Mouse (Mus musculus) heart, embryonic 14.5 days (tissue): ENCODE data around the gene Fnbp1. TPM values are rescaled to one million over a fixed set of nuclear protein-coding genes. Genes with fewer than 3 reads are reported as not detected.
A peak's percentile ranks its signal among the peaks of the same experiment; 100 is the strongest.

Source experiments
- ATAC-seq: fragments of 200-750 bp; cut with Nextera tagmentation; 2 replicates; pipeline ENCODE4 v1.8.0; 2017; ENCODE audit warnings: low read depth, moderate TSS enrichment; ENCODE audit not compliant: insufficient number of reproducible peaks, insufficient read depth, low FRiP score
- H3K27ac ChIP-seq, 2 experiments: fragments of 200-500 bp in 1 of 2; fragments of 300-500 bp in 1 of 2; sonication (generic) in 1 of 2; replicated peaks in 1 of 2; 2 replicates each; pipeline ENCODE4 v1.5.1; 2012 to 2014; ENCODE audit warnings: low read depth in 2 of 2, low read length in 2 of 2, control low read depth in 1 of 2, mild to moderate bottlenecking in 1 of 2, mixed read lengths in 1 of 2; ENCODE audit not compliant: control insufficient read depth in 1 of 2, insufficient read depth in 1 of 2
- H3K27me3 ChIP-seq: fragments of 300-500 bp; sonication (generic); 2 replicates; pipeline ENCODE4 v1.6.1; 2014; ENCODE audit warnings: mild to moderate bottlenecking, low read length, control low read depth; ENCODE audit not compliant: control insufficient read depth, insufficient read depth
- H3K36me3 ChIP-seq: fragments of 300-500 bp; sonication (generic); 2 replicates; pipeline ENCODE4 v1.6.1; 2014; ENCODE audit warnings: mild to moderate bottlenecking, control low read depth, low read length, mixed read lengths; ENCODE audit not compliant: control insufficient read depth, insufficient read depth
- H3K4me1 ChIP-seq, 2 experiments: fragments of 200-500 bp in 1 of 2; fragments of 300-500 bp in 1 of 2; sonication (generic) in 1 of 2; 2 replicates each; pipeline ENCODE4 v1.6.1; 2012 to 2014; ENCODE audit warnings: low read length in 2 of 2, control low read depth in 1 of 2, mixed read lengths in 1 of 2; ENCODE audit not compliant: control insufficient read depth in 2 of 2, insufficient read depth in 2 of 2
- H3K4me2 ChIP-seq: fragments of 300-500 bp; sonication (generic); 2 replicates; pipeline ENCODE4 v1.6.1; 2014; ENCODE audit warnings: mild to moderate bottlenecking, low read length
- H3K4me3 ChIP-seq, 2 experiments: fragments of 200-500 bp in 1 of 2; fragments of 300-500 bp in 1 of 2; sonication (generic) in 1 of 2; 2 replicates each; pipeline ENCODE4 v1.5.1; 2012 to 2014; ENCODE audit warnings: low read length in 2 of 2, mild to moderate bottlenecking in 2 of 2, control low read depth in 1 of 2, low read depth in 1 of 2, moderate library complexity in 1 of 2; ENCODE audit not compliant: control insufficient read depth in 1 of 2, insufficient read depth in 1 of 2
- H3K9ac ChIP-seq: fragments of 300-500 bp; sonication (generic); 2 replicates; pipeline ENCODE4 v1.6.1; 2014; ENCODE audit warnings: mild to moderate bottlenecking, low read length
- H3K9me3 ChIP-seq: fragments of 300-500 bp; sonication (generic); 2 replicates; pipeline ENCODE4 v1.6.1; 2016; ENCODE audit warnings: low read length, control low read depth; ENCODE audit not compliant: control insufficient read depth
- WGBS: fragments of 180-500 bp; shearing (Covaris S2); extraction: QIAGEN DNeasy Blood & Tissue Kit; methylation state at CpG from one replicate; pipeline ENCODE4 v1.1.7; 2014; 5-methylcytosine and 5-hydroxymethylcytosine counted together
- polyA plus RNA-seq: library from polyadenylated mRNA; unstranded; fragments of >200 nt; fragmentation: Nextera tagmentation; extraction: Ambion mirVana; gene quantifications from 2 replicates; pipeline ENCODE4 v1.2.1, GENCODE M21; 2014

The Fnbp1 gene
- polyA plus RNA-seq, 1 experiment from 2014 or later: 19.4 TPM

DNA sequence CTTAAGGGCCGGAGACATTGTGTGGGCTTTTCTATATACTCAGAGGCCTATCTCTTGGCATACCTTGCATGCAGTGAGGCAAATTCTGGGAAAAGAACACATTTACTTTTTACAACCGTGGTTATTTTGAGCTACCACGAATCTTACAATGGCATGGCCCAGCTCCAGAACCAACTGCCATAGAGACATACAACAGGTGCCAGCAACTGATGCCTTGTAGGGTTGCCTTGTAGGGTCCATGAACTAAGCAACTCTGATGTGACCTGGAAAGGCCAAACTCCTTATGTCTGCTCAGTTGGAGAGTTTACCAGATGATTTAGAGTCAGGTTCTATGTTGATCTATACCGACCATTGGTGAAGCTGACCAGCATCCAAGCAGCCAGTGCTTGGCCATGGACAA is 147.0 kb downstream of the Fnbp1 start:
- Histone ChIP-seq H3K27me3 (no peaks in the 10 kb centered on the region), H3K4me2 (peak overlapping the region; percentile 72; the same call in 1 of the 2 replicates), H3K4me3 (no peak overlapping the region), H3K9ac (no peak overlapping the region), H3K36me3 (peaks cover 15% of the 10 kb centered on the region), H3K9me3 (no peaks in the 10 kb centered on the region), H3K4me1 (peaks cover 10 to 20% of the 10 kb centered on the region in 2 experiments), H3K27ac (peak overlapping the region; percentile 91 to 93)
- WGBS: 84% methylated on average over 4 of the region's 4 CpGs
- ATAC-seq: no peak

DNA sequence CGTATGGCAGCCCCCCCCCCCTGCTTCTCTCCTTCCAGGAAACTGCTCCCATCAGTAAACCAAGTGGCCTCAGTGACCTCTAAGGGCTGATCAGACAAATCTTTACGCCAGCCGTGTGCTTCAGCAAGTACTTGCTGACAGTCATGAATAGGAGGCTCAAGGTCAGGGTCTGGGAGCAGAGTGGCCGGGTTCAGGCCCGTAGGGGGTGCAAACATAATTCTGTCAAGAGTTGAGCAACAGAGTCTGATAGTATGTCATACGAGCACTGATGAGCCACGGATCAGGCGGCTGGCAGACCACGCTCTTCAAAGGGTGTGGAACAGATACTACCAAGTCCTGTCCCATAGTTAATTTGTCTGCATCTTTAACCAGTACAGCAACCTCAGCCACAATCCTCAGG is 151.6 kb downstream of the Fnbp1 start:
- Histone ChIP-seq H3K9ac (no peak overlapping the region), H3K4me2 (no peak overlapping the region), H3K27me3 (no peaks in the 10 kb centered on the region), H3K9me3 (no peaks in the 10 kb centered on the region), H3K4me1 (peaks cover 10 to 19% of the 10 kb centered on the region in 2 experiments), H3K27ac (no peak overlapping the region), H3K36me3 (0 out of 2 replicates have a peak, but pooled peaks cover 7% of the 10 kb centered on the region), H3K4me3 (no peak overlapping the region)
- no peak for ATAC-seq
- WGBS: 72% methylated on average over 9 of the region's 9 CpGs

DNA sequence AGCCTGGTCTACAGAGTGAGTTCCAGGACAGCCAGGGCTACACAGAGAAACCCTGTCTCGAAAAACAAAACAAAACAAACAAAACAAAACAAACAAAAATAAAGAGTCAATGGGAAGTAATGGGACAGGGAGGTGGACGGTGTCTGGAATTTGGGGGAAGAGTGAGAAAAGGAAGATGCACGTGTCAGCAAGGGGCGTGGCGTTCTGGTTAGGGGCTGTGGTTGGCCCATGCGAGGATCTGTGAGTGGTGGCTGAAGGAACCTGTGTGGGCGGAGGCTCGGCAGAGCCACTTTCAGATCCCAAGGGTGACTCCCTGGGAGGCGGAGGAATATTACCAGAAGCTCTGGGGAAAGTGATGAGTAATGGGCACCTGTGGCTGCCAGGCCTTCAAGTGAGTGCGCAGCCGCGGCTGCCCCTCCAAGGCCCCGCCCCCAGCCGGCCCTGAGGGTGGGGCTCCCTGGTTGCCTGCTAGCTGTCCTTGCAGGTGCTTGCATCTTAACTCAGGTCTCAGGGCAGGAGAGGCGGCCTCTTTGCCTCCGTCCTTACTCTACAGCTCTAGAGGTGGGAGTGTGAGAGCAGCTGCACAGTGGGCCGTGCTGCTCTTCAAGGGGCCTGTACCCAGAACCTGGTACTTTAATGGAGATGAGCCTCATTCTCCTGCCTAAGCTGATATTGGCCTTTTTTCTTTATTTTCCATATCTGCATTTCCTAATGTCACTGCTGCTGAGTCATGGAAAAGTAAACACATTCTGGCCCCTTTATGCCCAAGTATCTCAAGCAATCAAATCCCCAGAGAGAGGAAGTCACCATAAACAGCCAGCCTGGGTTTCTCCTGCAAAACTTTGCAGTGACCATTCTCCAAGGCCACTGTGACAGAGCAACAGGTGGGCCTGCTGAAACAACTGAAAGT is 156.4 kb downstream of the Fnbp1 start:
- WGBS: 30% methylated on average over 17 of the region's 17 CpGs
- peaks cover 14 to 32% of the 10 kb centered on the region in 2 experiments; a peak in 3 of 4 replicates for H3K4me1 ChIP-seq
- ATAC-seq: no peak
- H3K36me3 ChIP-seq: peaks cover 7% of the 10 kb centered on the region; the same call in 1 of the 2 replicates
- H3K27me3 ChIP-seq: no peaks in the 10 kb centered on the region
- no peak overlapping the region for H3K4me3 ChIP-seq
- H3K4me2 ChIP-seq: peak overlapping the region; percentile 36
- no peak overlapping the region for H3K9ac ChIP-seq
- H3K27ac ChIP-seq: 0 out of 4 replicates have a peak overlapping the region, but pooled peaks of 1 of the 2 experiments have one; percentile 2
- H3K9me3 ChIP-seq: no peaks in the 10 kb centered on the region

DNA sequence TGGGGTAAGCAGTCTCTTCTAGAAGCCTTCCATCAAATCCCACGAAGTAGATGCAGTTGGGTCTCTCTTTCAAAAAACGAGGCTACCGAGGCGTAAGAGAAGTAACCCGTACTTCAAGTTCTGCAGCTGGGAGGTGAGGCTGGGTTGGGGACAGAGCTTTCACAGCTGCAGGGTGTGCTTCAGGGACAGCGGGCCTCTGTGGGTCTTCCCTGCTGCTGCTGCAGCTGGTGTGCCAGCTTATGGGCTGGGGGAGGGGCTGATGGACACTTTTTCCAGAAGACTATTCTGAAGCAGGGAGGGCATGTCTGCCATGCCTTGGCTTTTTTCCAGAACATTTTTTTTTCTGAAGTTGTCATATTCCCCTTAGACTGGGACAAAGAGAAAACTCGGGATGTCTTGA is 158.8 kb downstream of the Fnbp1 start:
- 47% methylated on average over 7 of the region's 7 CpGs for WGBS
- H3K4me3 ChIP-seq: peak overlapping the region; percentile 75 to 92
- peaks cover 14 to 32% of the 10 kb centered on the region in 2 experiments; a peak in 3 of 4 replicates for H3K4me1 ChIP-seq
- H3K27me3 ChIP-seq: no peaks in the 10 kb centered on the region
- peak overlapping the region in 1 of 2 experiments; percentile 64; a peak in 1 of 4 replicates for H3K27ac ChIP-seq
- no peaks in the 10 kb centered on the region for H3K9me3 ChIP-seq
- peaks cover 21% of the 10 kb centered on the region for H3K36me3 ChIP-seq
- peak overlapping the region; percentile 76 for H3K9ac ChIP-seq
- no peak for ATAC-seq
- H3K4me2 ChIP-seq: peak overlapping the region; percentile 74

GRCm38 (mm10) chr2:30981790-30982513 is 159.9 kb downstream of the Fnbp1 start, which contains the start of the genes BC005624 and Usp20:
Gene BC005624, minus strand, starts transcription at chr2:30982201.
Gene Usp20, plus strand, starts transcription at chr2:30982279.
- Histone ChIP-seq H3K27me3 (no peaks in the 10 kb centered on the region), H3K4me1 (peaks cover 11 to 24% of the 10 kb centered on the region in 2 experiments; a peak in 3 of 4 replicates), H3K36me3 (peaks cover 30% of the 10 kb centered on the region), H3K27ac (peak within 1 kb of the TSS; percentile 49 to 64), H3K4me2 (peak within 1 kb of the TSS; percentile 86), H3K9me3 (no peaks in the 10 kb centered on the region), H3K4me3 (peak within 1 kb of the TSS; percentile 75 to 92), H3K9ac (peak within 1 kb of the TSS; percentile 81)
- WGBS: under 1% methylated on average over 64 of the region's 66 CpGs
- ATAC-seq: peak; percentile 97

Other genes starting within 250 kb of the Fnbp1 start
- 3.2 and 3.9 TPM in 2 replicates for gene Ptges, start 212.1 kb downstream of the Fnbp1 start, polyA plus RNA-seq
- 22.4 and 26.1 TPM in 2 replicates for gene Tor1b, start 189.0 kb downstream of the Fnbp1 start, polyA plus RNA-seq
- 44.4 and 48.8 TPM in 2 replicates for gene Tor1a, start 174.1 kb downstream of the Fnbp1 start, polyA plus RNA-seq
- 30.8 and 32.9 TPM in 2 replicates for gene BC005624, start 159.8 kb downstream of the Fnbp1 start, polyA plus RNA-seq
- gene Usp20, start 159.7 kb downstream of the Fnbp1 start, polyA plus RNA-seq: 34.4 and 35.6 TPM in 2 replicates
- 26.6 and 27.3 TPM in 2 replicates for gene Gpr107, start 10.3 kb upstream of the Fnbp1 start, polyA plus RNA-seq
- gene Ncs1, start 103.8 kb upstream of the Fnbp1 start, polyA plus RNA-seq: 51.7 and 52.2 TPM in 2 replicates
- 0.73 and 0.86 TPM in 2 replicates for gene Hmcn2, start 172.4 kb upstream of the Fnbp1 start, polyA plus RNA-seq